Mouse (Mus musculus) neural tube, embryonic 10.5 days (tissue): ENCODE measurements at regions not wholly inside any gene's neighbourhood (a gene's known extent, or its start where the extent isn't known, plus 50 kb on each side); places are given as distances from the start of the nearest gene placed in this dataset.
"Not testable (repeated sequence)": the region's sequence is repeated elsewhere in the genome, so short reads cannot be mapped to it uniquely, and the experiment has no call there.

Experiments
- DNase-seq: peaks from one replicate; pipeline ENCODE4 v3.0.0-alpha.2; 2017; ENCODE audit warnings: low spot score; ENCODE audit errors: extremely low spot score

DNA sequence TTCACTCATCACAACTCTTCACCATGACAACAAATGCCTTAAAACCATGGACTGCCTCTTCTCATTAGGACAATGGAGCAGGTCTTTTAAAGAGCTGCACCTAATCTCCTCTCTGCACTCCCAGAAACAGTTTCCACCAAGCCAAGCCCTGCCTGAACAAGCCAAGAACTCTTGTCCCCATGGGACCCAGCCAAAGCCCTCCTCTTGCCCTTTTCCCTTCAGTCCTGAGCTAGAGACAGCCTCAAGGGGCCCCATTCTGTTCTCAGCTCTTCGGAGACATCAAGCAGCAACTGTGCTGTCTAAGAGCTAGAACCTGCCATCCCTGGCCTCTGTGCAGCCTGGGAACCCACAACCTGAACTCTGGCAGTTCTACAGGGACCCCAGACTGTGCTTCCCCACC is 345.0 kb upstream of the Irak1bp1 start:
- DNase-seq = no peak

DNA sequence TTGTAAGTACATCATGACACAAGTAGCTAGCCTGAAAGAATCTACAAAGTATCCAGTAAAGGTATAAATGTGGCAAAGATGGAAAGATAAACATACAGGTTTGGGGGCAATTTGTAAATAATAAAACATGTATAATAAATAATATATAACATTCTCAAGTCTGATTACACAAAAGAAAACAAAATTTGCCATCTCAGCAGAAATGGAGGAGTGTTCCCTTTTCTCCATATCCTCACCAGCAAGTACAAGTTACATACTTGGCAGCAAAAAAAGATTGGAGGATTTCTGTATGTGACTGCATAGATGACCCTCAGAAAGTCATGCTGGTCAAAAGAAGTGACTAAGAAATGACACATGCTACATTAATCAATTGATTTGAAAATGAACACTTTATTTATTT is 335.9 kb upstream of the Irak1bp1 start:
- DNase-seq = no peak

DNA sequence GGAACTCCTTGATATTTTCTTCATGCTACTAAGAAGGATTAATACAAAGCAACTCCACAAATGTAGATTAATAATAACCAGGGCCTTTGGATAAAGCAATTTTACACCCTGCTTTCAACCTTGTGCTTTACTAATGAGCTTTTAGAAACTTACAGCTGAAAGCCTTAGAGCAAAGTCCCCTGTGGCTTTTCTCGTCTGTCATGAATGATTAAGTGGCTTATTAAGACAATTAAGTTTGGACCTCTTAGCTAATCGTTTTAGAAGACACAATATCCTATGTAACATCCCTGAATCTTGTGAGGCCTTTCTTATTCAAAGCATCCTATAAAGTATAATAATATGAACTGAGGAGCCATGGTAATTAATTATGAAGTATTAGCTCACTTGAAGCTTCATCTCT is 319.3 kb upstream of the Irak1bp1 start:
- DNase-seq = no peak

DNA sequence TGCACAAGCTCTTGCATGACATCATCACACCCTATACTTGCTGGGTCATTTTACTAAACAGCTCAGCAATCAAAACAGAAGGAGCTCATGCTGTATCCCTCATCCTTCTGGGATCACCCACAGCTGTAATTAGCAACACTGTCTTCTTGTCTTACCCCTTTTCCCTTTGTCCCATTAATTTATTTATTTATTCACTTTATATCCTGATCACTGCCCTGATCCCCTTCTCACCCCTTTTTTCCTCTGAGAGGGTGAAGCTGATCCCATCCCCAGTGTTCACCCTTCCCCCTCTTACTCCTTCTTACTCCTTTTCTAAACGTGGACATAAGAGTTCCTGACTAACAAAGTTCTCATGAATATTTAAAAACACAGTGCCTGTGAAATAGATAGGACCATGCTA is 310.3 kb upstream of the Irak1bp1 start:
- DNase-seq = no peak

DNA sequence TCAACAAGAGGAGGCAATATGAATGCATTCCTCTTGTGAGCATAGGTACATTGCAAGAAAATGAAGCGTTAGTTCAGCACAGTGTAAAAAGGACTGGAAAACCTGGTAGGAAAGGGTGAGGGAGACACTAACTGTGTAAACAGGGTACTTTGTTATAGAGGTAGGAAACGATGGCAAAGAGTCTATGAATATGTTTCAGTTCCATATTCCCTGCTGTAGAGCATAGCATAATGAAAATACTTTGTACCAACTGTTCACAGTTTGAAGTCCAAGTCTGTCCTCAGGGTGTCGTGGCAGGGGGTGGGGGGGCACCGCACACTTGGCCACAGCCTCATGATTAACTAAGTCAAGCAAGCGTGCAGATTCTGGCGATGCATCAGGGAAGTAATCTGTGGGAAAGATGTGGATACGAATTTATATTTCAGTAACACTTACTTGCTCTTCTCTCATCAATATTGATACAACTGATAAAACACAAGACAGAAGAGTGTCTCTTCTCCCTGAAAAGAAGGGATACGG is 301.4 kb upstream of the Irak1bp1 start:
- no peak for DNase-seq

DNA sequence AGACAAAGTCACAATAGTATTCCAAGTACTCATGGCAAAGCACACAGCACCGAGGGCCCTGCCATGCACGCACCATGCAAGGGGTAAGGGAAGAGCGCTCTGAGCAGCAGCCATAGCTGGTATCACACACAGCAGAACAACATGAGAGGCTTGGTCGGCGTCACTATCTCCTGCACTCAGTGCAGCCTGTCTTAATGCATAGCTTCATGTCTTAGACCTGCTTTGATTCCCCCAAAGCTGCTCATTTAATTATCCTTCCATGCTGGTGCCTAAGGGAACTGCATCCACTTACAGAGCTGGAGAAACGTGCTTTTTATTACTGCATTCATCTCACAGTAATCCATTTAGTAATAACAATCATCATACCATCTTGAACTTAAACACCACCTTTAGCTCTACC is 276.6 kb upstream of the Irak1bp1 start:
- DNase-seq = no peak

DNA sequence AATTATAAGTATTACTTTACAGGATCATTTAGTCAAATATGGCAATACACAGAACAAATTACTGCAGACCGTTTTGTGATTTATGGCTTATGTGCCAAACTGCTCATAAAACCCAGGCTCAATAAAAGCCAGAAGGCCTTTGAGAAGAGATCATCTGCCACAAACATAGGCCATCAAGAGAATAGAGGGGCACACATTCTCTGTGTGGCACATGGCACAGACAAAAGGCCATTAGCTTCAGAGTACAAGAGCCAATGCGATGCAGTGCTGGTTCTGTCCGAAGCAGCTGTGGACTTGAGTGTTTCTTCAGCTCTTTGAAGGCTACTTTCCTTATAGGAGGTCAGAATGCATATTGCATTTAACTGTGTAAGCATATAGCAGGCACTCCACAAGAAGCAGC is 276.1 kb upstream of the Irak1bp1 start:
- DNase-seq = no peak

DNA sequence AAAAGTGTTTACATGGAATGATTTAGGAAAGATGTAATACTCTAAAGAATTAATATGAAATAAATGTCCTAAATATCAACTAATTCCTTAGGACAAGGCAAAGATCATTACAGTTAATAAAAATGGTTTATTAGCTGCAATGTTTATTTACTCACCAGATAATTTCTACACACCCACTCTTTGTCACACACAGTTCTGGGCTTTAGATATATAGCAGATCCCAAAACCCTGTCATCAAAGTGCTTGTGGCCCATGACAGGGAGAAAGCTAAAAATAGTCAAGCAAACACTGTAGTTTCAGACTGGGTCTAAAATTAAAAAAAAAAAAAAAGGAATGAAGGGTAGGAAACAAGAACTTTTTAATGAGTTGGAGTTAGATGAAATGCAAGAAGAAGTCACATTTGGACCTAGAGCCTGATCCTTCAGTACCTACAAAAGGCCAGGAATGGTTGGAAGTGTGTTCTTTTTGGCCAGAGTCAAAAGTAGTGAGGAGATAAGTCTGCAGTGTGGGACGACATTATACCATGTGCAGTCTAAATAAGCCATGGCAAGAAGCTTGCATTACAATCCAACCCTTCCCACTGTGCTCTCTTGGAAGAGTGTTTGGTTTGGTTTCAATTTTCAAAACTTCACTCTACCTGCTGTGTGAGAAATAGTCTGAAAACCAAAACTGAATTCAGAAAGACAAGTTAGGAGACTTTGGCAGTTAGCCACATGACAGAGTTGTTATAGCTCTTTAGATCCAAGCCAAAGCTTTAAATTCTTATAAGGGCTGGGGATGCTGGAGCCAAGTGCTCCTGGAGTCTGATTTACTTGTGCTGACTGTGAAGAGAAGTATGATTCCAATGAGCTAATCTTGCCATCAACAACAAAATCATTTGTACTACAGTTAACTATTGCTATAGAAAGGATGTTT is 266.5 kb upstream of the Irak1bp1 start:
- DNase-seq = no peak

DNA sequence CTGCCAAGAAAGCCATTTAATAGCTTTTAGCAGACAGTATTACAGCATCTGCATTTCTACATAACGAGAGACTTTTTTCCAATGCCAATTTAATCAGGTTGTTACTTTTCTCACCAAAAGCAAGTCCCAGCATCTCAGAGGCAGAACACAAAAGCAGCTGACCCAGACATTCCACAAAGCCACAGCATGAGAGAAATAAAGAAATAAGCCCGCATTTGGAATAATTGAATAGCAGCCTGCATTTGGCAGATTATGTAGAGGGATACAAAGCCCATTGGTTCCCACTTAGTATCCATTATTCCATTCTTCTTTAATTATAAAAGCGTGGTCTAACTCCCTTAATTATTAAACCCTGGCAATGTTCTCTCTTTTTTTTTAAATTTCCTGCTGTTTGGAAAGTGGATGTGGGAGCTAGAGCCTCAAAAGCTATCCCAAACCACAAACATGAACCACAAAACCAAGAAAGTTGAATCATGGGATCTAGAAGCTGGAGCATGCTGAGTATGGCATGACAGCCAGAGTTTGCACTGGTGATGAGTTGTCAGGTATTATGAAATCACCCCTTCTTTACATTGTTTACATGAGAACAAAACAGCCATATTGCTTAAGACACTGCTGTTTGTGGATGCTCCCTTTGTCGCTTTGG is 247.8 kb upstream of the Irak1bp1 start:
- DNase-seq = no peak

DNA sequence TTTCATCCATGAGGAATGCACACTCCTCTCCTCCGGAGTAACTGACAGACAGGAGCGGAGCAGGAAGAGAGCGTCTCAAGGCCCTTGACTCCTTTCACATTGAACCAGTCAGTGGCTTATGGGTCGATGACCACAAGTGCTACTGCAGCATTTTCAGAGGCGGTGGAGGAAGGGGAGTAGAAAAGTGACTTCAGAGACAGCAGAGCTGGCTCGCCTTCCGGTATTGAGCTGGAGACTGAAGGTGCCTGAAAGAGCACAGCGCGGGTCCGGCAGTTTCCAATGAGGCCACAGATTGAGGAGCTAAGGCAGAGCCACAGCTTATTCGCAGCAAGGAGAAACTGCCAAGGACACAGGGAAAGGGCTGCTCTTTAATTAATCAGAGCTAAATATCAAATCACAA is 220.2 kb upstream of the Irak1bp1 start:
- DNase-seq = no peak

DNA sequence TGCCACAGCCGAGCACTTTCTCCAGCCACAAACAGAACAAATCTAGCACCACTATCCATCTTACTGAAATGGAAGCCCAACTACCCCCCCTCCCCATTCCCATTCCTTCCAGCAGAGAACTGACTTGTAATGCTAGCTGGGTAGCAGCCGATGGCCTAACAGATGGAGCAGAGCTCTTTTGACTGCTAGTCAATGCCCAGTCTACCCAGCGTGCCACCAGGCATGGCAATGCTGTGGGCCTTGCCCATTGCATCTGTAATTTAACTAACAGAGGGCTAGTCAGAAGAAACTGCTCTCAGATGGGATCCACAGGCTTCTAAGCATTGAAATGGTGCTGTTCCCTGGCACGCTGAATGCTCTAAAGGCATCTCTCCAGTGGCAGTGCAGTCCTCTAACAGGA is 219.4 kb upstream of the Irak1bp1 start:
- DNase-seq = no peak

DNA sequence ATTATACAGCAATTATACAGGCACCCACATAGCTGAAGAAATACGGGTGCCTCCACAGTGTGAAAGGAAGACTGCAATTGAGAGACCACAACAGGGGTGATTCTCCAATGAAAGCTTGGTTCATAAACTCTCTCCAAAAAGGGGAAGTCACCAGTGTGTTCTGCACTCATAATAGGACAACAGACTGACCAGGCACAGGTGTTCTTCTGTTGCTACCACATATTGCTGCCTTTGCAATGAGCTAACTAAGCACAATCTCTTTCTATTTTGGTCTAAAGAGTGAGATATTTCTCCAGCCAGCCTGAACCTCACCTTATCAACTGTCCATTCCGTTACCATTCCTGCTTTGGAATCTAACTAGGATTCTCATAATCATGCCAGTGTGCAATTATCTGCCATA is 216.8 kb upstream of the Irak1bp1 start:
- DNase-seq = no peak

DNA sequence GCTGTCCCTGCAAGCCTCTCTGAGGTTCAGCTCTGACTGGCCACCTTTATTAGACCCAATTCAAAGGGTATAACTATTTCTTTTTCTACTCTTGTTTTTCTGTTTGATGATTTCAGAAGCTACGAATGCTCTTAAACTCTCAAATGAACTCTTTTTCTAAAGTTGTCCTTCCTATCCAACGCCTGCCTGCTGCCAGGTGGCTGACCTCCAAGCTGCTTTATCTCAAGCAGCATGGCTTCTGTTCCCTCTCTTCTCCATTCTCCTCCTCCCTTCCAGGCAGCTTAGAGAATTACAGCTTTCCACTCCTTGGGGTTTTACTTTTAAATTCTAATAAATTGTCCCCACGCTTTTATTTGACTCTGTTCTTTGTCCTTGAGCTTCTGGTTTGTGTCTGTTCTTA is 196.9 kb upstream of the Irak1bp1 start:
- no peak for DNase-seq

DNA sequence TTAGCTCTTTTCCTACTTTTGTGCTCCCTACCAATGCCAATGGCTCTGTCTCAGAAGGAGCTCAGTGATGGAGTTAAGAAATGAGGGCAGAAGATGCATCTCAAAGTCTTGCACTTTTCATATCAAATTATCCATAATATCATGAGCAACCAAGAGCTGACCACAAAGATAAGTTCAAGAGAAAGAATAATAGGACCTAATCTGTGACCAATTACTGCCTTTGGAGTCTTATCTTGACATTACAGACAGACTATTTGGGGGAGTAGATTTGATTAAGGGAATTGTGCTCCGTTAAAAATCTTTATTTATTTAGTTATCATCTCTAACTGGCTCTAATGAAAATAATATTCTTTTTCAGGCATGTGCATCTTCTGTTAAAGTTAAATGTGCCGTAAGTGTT is 189.1 kb upstream of the Irak1bp1 start:
- DNase-seq = no peak

DNA sequence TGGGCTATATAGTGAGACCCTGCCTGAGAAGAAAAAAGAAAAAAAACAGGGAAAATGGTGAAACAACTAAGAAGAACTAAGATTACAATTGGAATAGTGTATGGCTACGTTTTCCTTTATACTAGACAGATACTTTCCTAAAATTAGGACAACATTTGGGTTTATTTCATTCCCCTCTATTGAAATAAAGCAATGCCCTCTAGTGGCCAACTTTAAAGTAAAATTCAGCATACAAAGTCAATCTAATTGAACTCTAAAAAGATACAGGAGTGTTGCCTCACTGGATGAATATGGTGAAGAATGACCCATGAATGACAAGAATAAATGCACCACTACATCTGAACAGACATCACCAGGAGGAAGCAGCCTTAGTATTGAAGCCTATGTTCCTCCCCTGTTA is 185.4 kb upstream of the Irak1bp1 start:
- no peak for DNase-seq

DNA sequence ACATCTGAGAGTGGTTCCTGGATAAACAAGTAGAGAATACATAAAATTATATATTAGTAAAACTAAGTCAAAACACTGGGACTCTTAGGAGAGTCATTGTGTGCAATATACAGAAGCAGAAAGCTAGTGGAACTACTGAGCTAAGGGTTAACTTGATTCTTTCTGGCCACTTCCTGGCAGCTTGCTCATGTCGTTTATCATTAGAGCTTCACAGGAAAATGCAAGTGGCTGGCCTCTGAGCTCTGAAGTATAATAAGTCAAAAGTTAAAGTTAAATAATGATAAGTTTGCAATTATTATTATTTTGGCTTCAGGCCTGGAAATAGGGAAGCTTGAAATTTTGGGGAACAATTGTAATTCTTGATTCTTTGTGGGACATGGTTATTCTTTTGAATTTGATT is 173.8 kb upstream of the Irak1bp1 start:
- DNase-seq = not testable (repeated sequence)

DNA sequence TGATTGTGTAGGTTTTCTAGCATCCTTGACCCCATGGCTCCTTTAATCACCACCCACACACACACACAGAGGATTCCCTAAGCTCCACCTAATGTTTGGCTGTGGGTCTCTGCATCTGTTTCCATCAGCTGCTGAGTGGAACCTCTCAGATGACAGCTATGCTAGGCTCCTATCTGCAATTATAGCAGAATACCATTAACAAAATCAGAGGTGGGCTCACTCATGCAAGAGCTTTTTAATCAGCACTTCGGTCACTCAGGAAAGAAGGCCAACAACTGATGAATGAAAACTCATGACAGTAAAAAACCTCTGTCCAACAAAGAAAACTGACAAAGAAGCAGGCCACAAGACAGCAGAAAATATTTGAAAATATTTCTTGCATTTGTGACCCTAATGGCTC is 147.1 kb upstream of the Irak1bp1 start:
- DNase-seq = no peak

DNA sequence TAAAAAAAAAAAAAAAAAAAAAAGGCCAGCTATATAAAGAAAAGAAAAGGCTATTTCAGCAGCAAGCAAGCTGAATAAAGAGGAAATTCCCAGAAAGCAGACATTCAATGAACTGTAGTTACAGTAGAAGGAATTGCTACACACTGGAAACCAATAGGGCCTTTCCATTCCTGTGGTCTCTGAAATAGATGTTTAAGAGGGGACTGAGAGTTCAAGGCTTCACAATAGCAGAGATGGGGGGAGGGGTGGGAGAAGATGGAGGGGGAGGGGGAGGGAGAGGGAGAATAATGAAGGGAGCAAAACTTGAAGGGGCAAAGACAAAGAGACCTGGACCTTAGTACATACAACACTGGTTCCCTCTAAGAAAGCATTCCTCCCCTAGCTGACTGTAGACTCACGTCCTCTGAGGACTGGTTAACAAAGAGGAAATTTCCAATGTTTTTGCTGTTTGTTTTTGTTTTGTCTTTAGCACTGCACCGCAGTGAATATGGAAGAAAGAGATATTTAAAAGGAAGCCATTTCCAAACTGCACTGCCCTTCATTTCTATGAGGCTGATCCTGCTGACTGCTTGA is 119.8 kb upstream of the Irak1bp1 start:
- peak; percentile 13 for DNase-seq

DNA sequence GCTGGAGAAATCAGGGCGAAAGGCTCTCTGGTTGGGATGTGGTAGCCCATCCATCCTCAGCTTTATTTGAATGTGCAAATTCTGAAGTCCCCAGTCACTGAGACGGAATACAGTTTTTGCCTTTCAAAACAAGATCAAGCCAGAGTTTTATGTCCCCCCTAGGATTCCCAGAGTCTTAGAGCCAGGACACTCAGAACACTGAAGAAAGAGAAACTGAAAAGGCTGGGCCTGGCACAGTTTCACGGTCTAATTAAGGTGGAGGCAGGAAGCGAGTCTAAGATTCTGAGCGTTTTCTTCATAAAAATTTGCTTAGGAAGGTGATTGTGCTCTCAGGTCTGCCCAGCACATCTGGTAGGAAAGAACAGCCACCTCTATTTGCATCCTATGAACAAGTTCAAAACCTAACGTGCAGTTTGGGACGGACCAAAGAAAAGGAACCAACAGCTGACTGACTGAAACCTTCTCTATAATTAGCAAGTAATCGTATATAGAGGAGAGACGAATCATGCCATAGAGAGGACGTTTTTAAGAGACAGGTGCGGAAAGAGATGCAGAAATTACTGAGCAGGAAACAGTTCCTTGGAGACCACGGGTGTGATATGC is 119.2 kb upstream of the Irak1bp1 start:
- no peak for DNase-seq

DNA sequence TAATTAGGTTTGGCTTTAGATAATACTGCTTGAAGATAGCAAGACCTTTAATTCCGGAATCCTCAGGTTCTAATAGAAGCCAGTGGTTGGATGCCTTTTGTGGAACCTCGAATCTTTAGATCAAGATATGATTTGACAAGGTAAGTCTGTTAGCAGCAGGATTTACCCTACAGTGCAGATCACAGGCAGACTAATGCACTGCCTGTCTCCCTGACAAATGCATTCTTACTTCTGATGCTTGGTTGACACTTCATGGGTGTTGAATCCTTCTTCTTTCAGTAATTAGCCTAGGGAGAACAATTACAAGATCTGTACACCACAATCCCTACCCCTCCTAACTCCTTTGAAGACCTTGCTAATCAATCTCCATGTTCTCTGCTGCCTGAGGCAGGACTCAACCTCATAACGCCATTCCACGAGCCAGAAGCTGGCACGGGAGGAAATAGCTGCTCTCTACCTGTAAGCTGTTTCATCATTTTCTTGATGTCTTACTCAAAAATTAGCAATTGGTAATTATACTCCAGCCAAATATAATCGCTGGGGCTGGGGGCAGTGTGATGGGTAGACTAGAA is 118.3 kb upstream of the Irak1bp1 start:
- DNase-seq = no peak
